Mouse (Mus musculus): ENCODE measurements around the gene Gimap4. TPM values are rescaled to one million over a fixed set of nuclear protein-coding genes. Genes with fewer than 3 reads are reported as not detected.

Gimap4 gene
- polyA plus RNA-seq, 1 experiment = 41.0 TPM

GRCm38 (mm10) chr6:48666159-48666586 is 18.2 kb upstream of the Gimap4 start:
- TF ChIP-seq CTCF (IDR thresholded peaks at IDR 0.05; ENCODE audit: control insufficient read depth, insufficient read depth, low read length) (no peak), POLR2A (IDR thresholded peaks at IDR 0.05; ENCODE audit: borderline replicate concordance, control insufficient read depth, low read depth, low read length) (no peak)
- no peak overlapping the region for H3K4me3 ChIP-seq (replicated peaks; ENCODE audit: control insufficient read depth, low read depth, low read length)
- peaks cover 2% of the 10 kb centered on the region; the same call in 1 of the 2 replicates for H3K4me1 ChIP-seq (ENCODE audit: control insufficient read depth, insufficient read depth, low read length)
- no peak overlapping the region for H3K27ac ChIP-seq (ENCODE audit: control insufficient read depth, insufficient read depth, low read depth, low read length, poor library complexity)
- WGBS = 22% methylated on average over 7 of the region's 7 CpGs

GRCm38 (mm10) chr6:48668022-48668421 is 16.3 kb upstream of the Gimap4 start:
- TF ChIP-seq POLR2A (IDR thresholded peaks at IDR 0.05; ENCODE audit: borderline replicate concordance, control insufficient read depth, low read depth, low read length) (no peak), CTCF (IDR thresholded peaks at IDR 0.05; ENCODE audit: control insufficient read depth, insufficient read depth, low read length) (no peak)
- H3K27ac ChIP-seq (ENCODE audit: control insufficient read depth, insufficient read depth, low read depth, low read length, poor library complexity) = no peak overlapping the region
- H3K4me1 ChIP-seq (ENCODE audit: control insufficient read depth, insufficient read depth, low read length) = peaks cover 2% of the 10 kb centered on the region; the same call in 1 of the 2 replicates
- no peak overlapping the region for H3K4me3 ChIP-seq (replicated peaks; ENCODE audit: control insufficient read depth, low read depth, low read length)

GRCm38 (mm10) chr6:48669446-48669969 is 14.8 kb upstream of the Gimap4 start:
- peaks cover 2% of the 10 kb centered on the region; the same call in 1 of the 2 replicates for H3K4me1 ChIP-seq (ENCODE audit: control insufficient read depth, insufficient read depth, low read length)
- no peak overlapping the region for H3K4me3 ChIP-seq (replicated peaks; ENCODE audit: control insufficient read depth, low read depth, low read length)
- 62% methylated on average over 2 of the region's 2 CpGs for WGBS
- TF ChIP-seq POLR2A (IDR thresholded peaks at IDR 0.05; ENCODE audit: borderline replicate concordance, control insufficient read depth, low read depth, low read length) (no peak), CTCF (IDR thresholded peaks at IDR 0.05; ENCODE audit: control insufficient read depth, insufficient read depth, low read length) (no peak)
- no peak overlapping the region for H3K27ac ChIP-seq (ENCODE audit: control insufficient read depth, insufficient read depth, low read depth, low read length, poor library complexity)

GRCm38 (mm10) chr6:48674291-48675058 is 9.9 kb upstream of the Gimap4 start:
- 80% methylated on average over 9 of the region's 9 CpGs for WGBS
- H3K27ac ChIP-seq (ENCODE audit: control insufficient read depth, insufficient read depth, low read depth, low read length, poor library complexity) = peak overlapping the region; percentile 77; the same call in 1 of the 2 replicates
- TF ChIP-seq POLR2A (IDR thresholded peaks at IDR 0.05; ENCODE audit: borderline replicate concordance, control insufficient read depth, low read depth, low read length) (no peak), CTCF (IDR thresholded peaks at IDR 0.05; ENCODE audit: control insufficient read depth, insufficient read depth, low read length) (no peak)

GRCm38 (mm10) chr6:48675400-48675930 is 8.9 kb upstream of the Gimap4 start:
- WGBS = 25% methylated on average over 10 of the region's 10 CpGs
- Histone ChIP-seq H3K4me1 (ENCODE audit: control insufficient read depth, insufficient read depth, low read length) (peaks cover 6% of the 10 kb centered on the region; the same call in 1 of the 2 replicates), H3K4me3 (replicated peaks; ENCODE audit: control insufficient read depth, low read depth, low read length) (peak overlapping the region; percentile 64), H3K27ac (ENCODE audit: control insufficient read depth, insufficient read depth, low read depth, low read length, poor library complexity) (peak overlapping the region; percentile 75)
- TF ChIP-seq CTCF (IDR thresholded peaks at IDR 0.05; ENCODE audit: control insufficient read depth, insufficient read depth, low read length) (no peak), POLR2A (IDR thresholded peaks at IDR 0.05; ENCODE audit: borderline replicate concordance, control insufficient read depth, low read depth, low read length) (no peak)

More at GRCm38 (mm10) chr6:48674291-48675058, 9.9 kb upstream of the Gimap4 start:
- peaks cover 6% of the 10 kb centered on the region; the same call in 1 of the 2 replicates for H3K4me1 ChIP-seq (ENCODE audit: control insufficient read depth, insufficient read depth, low read length)
- H3K4me3 ChIP-seq (replicated peaks; ENCODE audit: control insufficient read depth, low read depth, low read length) = no peak overlapping the region

GRCm38 (mm10) chr6:48675931-48676859 is 8.2 kb upstream of the Gimap4 start, which contains the start of gene Gimap9:
Gimap9 (plus strand) TSS chr6:48676129.
- Histone ChIP-seq H3K27ac (ENCODE audit: control insufficient read depth, insufficient read depth, low read depth, low read length, poor library complexity) (peak within 1 kb of the TSS; percentile 77), H3K4me3 (replicated peaks; ENCODE audit: control insufficient read depth, low read depth, low read length) (peak within 1 kb of the TSS; percentile 80), H3K4me1 (ENCODE audit: control insufficient read depth, insufficient read depth, low read length) (peaks cover 6% of the 10 kb centered on the region; the same call in 1 of the 2 replicates)
- no peak for TF ChIP-seq CTCF (IDR thresholded peaks at IDR 0.05; ENCODE audit: control insufficient read depth, insufficient read depth, low read length)
- no peak for TF ChIP-seq POLR2A (IDR thresholded peaks at IDR 0.05; ENCODE audit: borderline replicate concordance, control insufficient read depth, low read depth, low read length)
- 1% methylated on average over 13 of the region's 13 CpGs for WGBS

- Histone ChIP-seq H3K27ac (ENCODE audit: control insufficient read depth, insufficient read depth, low read depth, low read length, poor library complexity) (peak overlapping the region; percentile 30; the same call in 1 of the 2 replicates), H3K4me3 (replicated peaks; ENCODE audit: control insufficient read depth, low read depth, low read length) (peak overlapping the region; percentile 50), H3K4me1 (ENCODE audit: control insufficient read depth, insufficient read depth, low read length) (peaks cover 6% of the 10 kb centered on the region; the same call in 1 of the 2 replicates)
- WGBS = 49% methylated on average over 5 of the region's 5 CpGs
- no peak for TF ChIP-seq POLR2A (IDR thresholded peaks at IDR 0.05; ENCODE audit: borderline replicate concordance, control insufficient read depth, low read depth, low read length)
- TF ChIP-seq CTCF (IDR thresholded peaks at IDR 0.05; ENCODE audit: control insufficient read depth, insufficient read depth, low read length) = no peak
These were observed 7.4 kb upstream of the Gimap4 start for GRCm38 (mm10) chr6:48676860-48677415.

All from bone marrow, adult 2 months (tissue).